Comparison of ENCODE assay signal across 9 mouse cellular contexts in genomic region chr16:59547887-59548581, GRCm38 (mm10). TPM values are rescaled to one million over a fixed set of nuclear protein-coding genes. Genes with fewer than 3 reads are reported as not detected.
DNase-seq lines count a peak whose midpoint lies in the region; ATAC-seq and TF ChIP-seq lines count a peak whose summit lies in the region.
"Had no signal": no experiment of that assay in that cellular context is flagged by ENCODE, and none has a peak within 500 bp of the region (broad histone marks: within the 10 kb centered on the region; RNA-seq: fewer than 3 reads in every experiment).

No protein-coding gene starts in this region.

- peak overlapping the region; percentile 2 for H3K27ac ChIP-seq in forebrain, postnatal 0 days (ENCODE audit: low read depth, low read length)
- peak overlapping the region; percentile 9; the same call in 1 of the 2 replicates for H3K27ac ChIP-seq in hindbrain, embryonic 15.5 days (replicated peaks)
- H3K27ac ChIP-seq in midbrain, postnatal 0 days (ENCODE audit: low read depth, low read length): 0 out of 2 replicates have a peak overlapping the region, but pooled peaks have one; percentile 43
- H3K27ac ChIP-seq: limb, embryonic 12.5 days had no signal

- no peak overlapping the region for H3K4me2 ChIP-seq in forebrain, postnatal 0 days (ENCODE audit: low read depth)
- no peak overlapping the region for H3K4me2 ChIP-seq in hindbrain, embryonic 15.5 days
- H3K4me2 ChIP-seq in midbrain, postnatal 0 days (ENCODE audit: low read depth, low read length, poor library complexity, severe bottlenecking): no peak overlapping the region
- H3K4me2 ChIP-seq: limb, embryonic 12.5 days had no signal

- H3K4me1 ChIP-seq in forebrain, postnatal 0 days (ENCODE audit: insufficient read depth): peaks cover 9% of the 10 kb centered on the region; the same call in 1 of the 2 replicates
- H3K4me1 ChIP-seq in hindbrain, embryonic 15.5 days (replicated peaks): peaks cover 17% of the 10 kb centered on the region
- peaks cover 5% of the 10 kb centered on the region for H3K4me1 ChIP-seq in midbrain, postnatal 0 days (ENCODE audit: insufficient read depth, low read length)

- H3K9ac ChIP-seq in forebrain, postnatal 0 days: no peak overlapping the region
- H3K9ac ChIP-seq in hindbrain, embryonic 15.5 days: no peak overlapping the region
- H3K9ac ChIP-seq in midbrain, postnatal 0 days (replicated peaks; ENCODE audit: low read length, poor library complexity, severe bottlenecking): no peak overlapping the region
- H3K9ac ChIP-seq: limb, embryonic 12.5 days had no signal

- ATAC-seq in forebrain, postnatal 0 days: peak; percentile 69
- ATAC-seq in hindbrain, embryonic 15.5 days (ENCODE audit: low FRiP score, low read depth): no peak
- ATAC-seq in midbrain, postnatal 0 days (ENCODE audit: low FRiP score): peak; percentile 50; the same call in 1 of the 2 replicates

- no peaks in the 10 kb centered on the region for H3K36me3 ChIP-seq in forebrain, postnatal 0 days (ENCODE audit: insufficient read depth)
- H3K36me3 ChIP-seq in hindbrain, embryonic 15.5 days: no peaks in the 10 kb centered on the region
- no peaks in the 10 kb centered on the region for H3K36me3 ChIP-seq in midbrain, postnatal 0 days (ENCODE audit: insufficient read depth, low read length)
- H3K36me3 ChIP-seq: limb, embryonic 12.5 days had no signal

- TF ChIP-seq CTCF in forebrain, postnatal 0 days (IDR thresholded peaks at IDR 0.05; ENCODE audit: low read depth): no peak
- no peak for TF ChIP-seq CTCF in midbrain, postnatal 0 days (IDR thresholded peaks at IDR 0.05)

- WGBS in forebrain, postnatal 0 days: 45% methylated on average over 14 of the region's 14 CpGs
- WGBS in hindbrain, embryonic 15.5 days: 59% methylated on average over 14 of the region's 14 CpGs
- WGBS in midbrain, postnatal 0 days: 45% methylated on average over 14 of the region's 14 CpGs

- no peak overlapping the region for H3K4me3 ChIP-seq in forebrain, postnatal 0 days (ENCODE audit: low read depth, low read length)
- no peak overlapping the region for H3K4me3 ChIP-seq in hindbrain, embryonic 15.5 days
- H3K4me3 ChIP-seq in midbrain, postnatal 0 days (ENCODE audit: low read depth, low read length): no peak overlapping the region
- H3K4me3 ChIP-seq: limb, embryonic 12.5 days had no signal

- H3K27me3 ChIP-seq in forebrain, postnatal 0 days (ENCODE audit: insufficient read depth, low read length): no peaks in the 10 kb centered on the region
- H3K27me3 ChIP-seq in hindbrain, embryonic 15.5 days: no peaks in the 10 kb centered on the region
- H3K27me3 ChIP-seq in midbrain, postnatal 0 days (ENCODE audit: insufficient read depth, low read length): no peaks in the 10 kb centered on the region
- H3K27me3 ChIP-seq: limb, embryonic 12.5 days had no signal

- peak; percentile 60 for DNase-seq in Muller cell, postnatal 12 days (ENCODE audit: inconsistent ontology term)
- peak; percentile 52 to 69 for DNase-seq in adrenal gland, adult 18-20 months (ENCODE audit: low spot score in 2 of 2)
- peak; percentile 76 for DNase-seq in forebrain, postnatal 0 days
- DNase-seq in left cerebral cortex, adult 11 months (ENCODE audit: low spot score): peak; percentile 32
- DNase-seq in midbrain, postnatal 0 days (ENCODE audit: low spot score): peak; percentile 72
- no peak for DNase-seq in natural killer cell, adult 2 months (ENCODE audit: low spot score in 2 of 2)
- no peak for DNase-seq in B cell, adult 2 months

- no peaks in the 10 kb centered on the region for H3K9me3 ChIP-seq in forebrain, postnatal 0 days (ENCODE audit: low read length)
- no peaks in the 10 kb centered on the region for H3K9me3 ChIP-seq in hindbrain, embryonic 15.5 days
- H3K9me3 ChIP-seq in midbrain, postnatal 0 days (ENCODE audit: low read length): no peaks in the 10 kb centered on the region
- H3K9me3 ChIP-seq: limb, embryonic 12.5 days had no signal

RNA-seq across cellular contexts. Expression of gene Crybg3, which starts 52.7 kb away (rescaled TPM):
- 10 to 100 TPM; 16.4 to 16.5 TPM for total RNA-seq in adrenal gland, adult 18-20 months (2021)
- total RNA-seq in forebrain, postnatal 0 days (2014; rRNA removed): 4.3 and 4.7 TPM in 2 replicates
- polyA plus RNA-seq in forebrain, postnatal 0 days (2015; fragmentation: Nextera tagmentation; extraction: Ambion mirVana): 0.88 and 0.92 TPM in 2 replicates
- 2.7 and 3.0 TPM in 2 replicates for polyA plus RNA-seq in hindbrain, embryonic 15.5 days (2015; fragmentation: Nextera tagmentation; extraction: Ambion mirVana)
- total RNA-seq in midbrain, postnatal 0 days (2014; rRNA removed): 3.3 and 4.0 TPM in 2 replicates
- 0.69 and 1.1 TPM in 2 replicates for polyA plus RNA-seq in midbrain, postnatal 0 days (2015; fragmentation: Nextera tagmentation; extraction: Ambion mirVana)

Comparison
In these comparisons a context has a peak if more than half of its experiments do, and no peak if none do; other contexts are left out.
1. DNase-seq: peak in Muller cell, postnatal 12 days (single experiment), adrenal gland, adult 18-20 months (2 of 2), forebrain, postnatal 0 days (single experiment), left cerebral cortex, adult 11 months (single experiment) and midbrain, postnatal 0 days (single experiment); none in natural killer cell, adult 2 months (0 of 2) and B cell, adult 2 months (0 of 2).
2. Peak in every context shown above with its lines, with median percentiles within 50 percentile points of each other: H3K27ac ChIP-seq.